Mouse (Mus musculus) testis, adult 2 months (tissue): Measurements from ENCODE around the gene Castor1. TPM values are rescaled to one million over a fixed set of nuclear protein-coding genes. Genes with fewer than 3 reads are reported as not detected.

Source experiments
- H3K27ac ChIP-seq: fragments of 200-500 bp; 2 replicates; pipeline ENCODE4 v1.5.1; 2012; ENCODE audit warnings: low read depth, low read length; ENCODE audit not compliant: control insufficient read depth, insufficient read depth
- H3K27me3 ChIP-seq: fragments of 200-500 bp; 2 replicates; pipeline ENCODE4 v1.6.1; 2012; ENCODE audit warnings: mild to moderate bottlenecking, low read length, moderate library complexity; ENCODE audit not compliant: control insufficient read depth, insufficient read depth
- H3K36me3 ChIP-seq: fragments of 200-500 bp; 2 replicates; pipeline ENCODE4 v1.6.1; 2012; ENCODE audit warnings: mild to moderate bottlenecking, low read length; ENCODE audit not compliant: control insufficient read depth, insufficient read depth
- H3K4me1 ChIP-seq: fragments of 200-500 bp; 2 replicates; pipeline ENCODE4 v1.6.1; 2012; ENCODE audit warnings: low read length; ENCODE audit not compliant: control insufficient read depth, insufficient read depth
- H3K4me3 ChIP-seq: fragments of 200-500 bp; 2 replicates; pipeline ENCODE4 v1.5.1; 2012; ENCODE audit warnings: low read depth, mild to moderate bottlenecking, low read length, moderate library complexity, mixed read lengths; ENCODE audit not compliant: control insufficient read depth
- CTCF ChIP-seq: fragments of 200-500 bp; IDR thresholded peaks from 2 replicates; pipeline ENCODE4 v1.5.1; 2012; ENCODE audit warnings: low read depth, mild to moderate bottlenecking, inconsistent platforms, low read length, moderate library complexity; ENCODE audit not compliant: control insufficient read depth, insufficient read depth, insufficient replicate concordance
- POLR2A ChIP-seq: fragments of 200-500 bp; IDR thresholded peaks from 2 replicates; pipeline ENCODE4 v1.6.1; 2012; ENCODE audit warnings: low read depth, mild to moderate bottlenecking, inconsistent platforms, low read length, moderate library complexity; ENCODE audit not compliant: control insufficient read depth
- polyA plus RNA-seq: library from polyadenylated mRNA; depleted of rRNA; stranded (reverse); fragments of >200 nt; gene quantifications from 2 replicates; pipeline ENCODE4 v1.2.3, GENCODE M21; 2012

The Castor1 gene
- polyA plus RNA-seq, 1 experiment: 7.6 TPM

GRCm38 (mm10) chr11:4186486-4187317, 31.3 kb upstream of the Castor1 start, which contains the start of gene Tbc1d10a:
Tbc1d10a (plus strand) TSS chr11:4186789.
- Histone ChIP-seq H3K36me3 (no peaks in the 10 kb centered on the region; the same call in none of the 2 replicates), H3K4me3 (peak within 1 kb of the TSS; percentile 90), H3K27ac (peak within 1 kb of the TSS; percentile 95), H3K27me3 (no peaks in the 10 kb centered on the region), H3K4me1 (peaks cover 15% of the 10 kb centered on the region)
- TF ChIP-seq CTCF (no peak), POLR2A (peak; percentile 90)

DNA sequence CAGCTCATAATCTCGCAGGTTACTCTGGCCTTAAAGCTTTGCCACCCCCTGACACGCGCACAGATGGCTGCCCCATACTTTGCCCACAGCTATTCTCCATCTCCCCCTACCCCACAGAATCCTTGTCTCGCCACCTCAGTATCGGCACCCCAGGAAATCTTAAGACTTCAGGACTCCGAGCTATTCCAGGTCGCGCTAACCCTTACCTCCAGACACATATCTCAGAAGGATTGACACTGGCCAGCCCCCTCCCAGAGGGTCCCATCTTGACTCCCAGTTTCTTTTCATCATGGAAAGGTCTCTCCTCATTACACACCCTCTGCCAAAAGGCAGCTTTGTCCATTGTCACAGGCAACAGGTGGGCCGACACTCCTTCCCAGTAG, 30.7 kb upstream of the Castor1 start:
- peak overlapping the region; percentile 95 for H3K27ac ChIP-seq
- TF ChIP-seq POLR2A (no peak), CTCF (no peak)
- peak overlapping the region; percentile 90 for H3K4me3 ChIP-seq

DNA sequence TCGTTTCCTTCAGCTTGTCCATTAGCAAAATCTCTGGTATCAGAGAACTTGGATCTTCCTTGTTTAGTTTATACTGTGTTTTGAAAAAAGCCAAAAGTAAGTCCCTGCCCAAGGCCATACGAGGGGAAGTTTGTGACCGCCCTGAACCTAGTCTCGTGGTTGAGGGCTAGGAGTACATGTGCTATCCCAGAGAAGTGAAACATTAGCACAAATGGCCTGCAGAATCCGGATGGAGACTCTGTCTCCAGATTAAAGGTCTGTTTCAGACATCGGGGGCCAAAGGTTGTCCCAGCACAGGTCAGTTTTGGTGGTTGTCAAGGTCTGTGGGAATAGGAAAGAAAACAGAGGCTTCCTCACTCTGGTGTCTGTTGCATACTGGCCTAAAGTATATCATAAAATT, 28.8 kb upstream of the Castor1 start:
- no peak overlapping the region for H3K27ac ChIP-seq
- H3K4me3 ChIP-seq: no peak overlapping the region
- no peaks in the 10 kb centered on the region for H3K27me3 ChIP-seq
- 0 out of 2 replicates have a peak, but pooled peaks cover 2% of the 10 kb centered on the region for H3K36me3 ChIP-seq
- H3K4me1 ChIP-seq: peaks cover 15% of the 10 kb centered on the region
- TF ChIP-seq POLR2A (no peak), CTCF (no peak)

More for the DNA sequence above, 30.7 kb upstream of the Castor1 start:
- H3K36me3 ChIP-seq: peaks cover 2% of the 10 kb centered on the region
- no peaks in the 10 kb centered on the region for H3K27me3 ChIP-seq
- peaks cover 15% of the 10 kb centered on the region for H3K4me1 ChIP-seq

GRCm38 (mm10) chr11:4190677-4191076, 27.3 kb upstream of the Castor1 start:
- Histone ChIP-seq H3K4me1 (peaks cover 15% of the 10 kb centered on the region), H3K4me3 (no peak overlapping the region), H3K27ac (0 out of 2 replicates have a peak overlapping the region, but pooled peaks have one; percentile 9), H3K36me3 (0 out of 2 replicates have a peak, but pooled peaks cover 2% of the 10 kb centered on the region), H3K27me3 (no peaks in the 10 kb centered on the region)
- TF ChIP-seq CTCF (no peak), POLR2A (no peak)

DNA sequence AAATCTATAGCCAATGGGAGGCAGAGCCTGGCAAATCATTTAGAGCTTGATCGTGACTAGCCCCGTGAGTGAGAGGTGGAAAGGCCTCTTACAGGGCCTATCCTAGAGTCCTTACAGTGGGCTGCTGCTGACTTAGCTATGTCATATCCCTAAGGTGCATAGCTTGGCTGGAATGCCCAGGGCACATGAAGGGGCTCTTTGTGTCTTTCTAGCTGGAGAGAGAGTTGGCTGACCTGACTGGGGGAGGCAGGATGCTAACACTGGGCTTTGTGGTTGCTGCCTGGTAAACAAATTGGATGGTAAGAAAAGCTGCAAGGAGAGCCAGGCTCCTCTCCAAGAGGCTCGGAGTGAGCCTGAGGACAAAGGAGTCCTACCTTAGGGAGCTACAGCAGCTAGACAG, 25.3 kb upstream of the Castor1 start:
- Histone ChIP-seq H3K27ac (no peak overlapping the region), H3K4me1 (peaks cover 10% of the 10 kb centered on the region), H3K4me3 (no peak overlapping the region), H3K36me3 (0 out of 2 replicates have a peak, but pooled peaks cover 2% of the 10 kb centered on the region), H3K27me3 (no peaks in the 10 kb centered on the region)
- no peak for TF ChIP-seq POLR2A
- no peak for TF ChIP-seq CTCF

- no peak overlapping the region for H3K4me3 ChIP-seq
- no peak for TF ChIP-seq POLR2A
- H3K27ac ChIP-seq: no peak overlapping the region
- H3K36me3 ChIP-seq: 0 out of 2 replicates have a peak, but pooled peaks cover 2% of the 10 kb centered on the region
- peaks cover 4% of the 10 kb centered on the region for H3K4me1 ChIP-seq
- H3K27me3 ChIP-seq: no peaks in the 10 kb centered on the region
These were observed 24.6 kb upstream of the Castor1 start for GRCm38 (mm10) chr11:4193420-4193819.

DNA sequence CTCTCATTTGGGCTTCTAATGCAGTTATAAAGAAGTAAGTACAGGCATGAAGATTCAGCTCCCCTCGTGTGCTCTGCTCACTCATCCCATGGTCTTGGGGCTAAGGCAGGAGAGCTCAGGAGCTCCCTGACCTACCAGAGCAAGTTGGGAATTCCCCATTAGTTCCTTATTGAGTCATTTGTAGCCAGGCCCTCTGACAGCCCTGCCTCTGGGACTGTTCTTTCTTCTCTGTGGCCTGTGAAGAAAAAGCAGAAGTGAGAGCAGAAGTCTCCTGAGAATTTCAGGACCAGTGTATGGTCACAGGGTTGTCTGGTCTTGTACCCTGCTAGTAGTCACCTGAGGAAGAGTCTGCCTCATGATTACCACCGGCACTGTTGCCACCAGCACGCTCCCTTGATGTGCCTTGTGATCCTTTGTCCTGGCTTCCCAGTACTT, 22.4 kb upstream of the Castor1 start:
- Histone ChIP-seq H3K27ac (no peak overlapping the region), H3K4me3 (no peak overlapping the region), H3K36me3 (0 out of 2 replicates have a peak, but pooled peaks cover 2% of the 10 kb centered on the region), H3K4me1 (peaks cover 2% of the 10 kb centered on the region), H3K27me3 (no peaks in the 10 kb centered on the region)
- TF ChIP-seq CTCF (no peak), POLR2A (no peak)
